Mouse (Mus musculus) liver, embryonic 14.5 days (tissue): Measurements from ENCODE around the gene Ankrd7.

Experiments used
- CTCF ChIP-seq: IDR thresholded peaks from 2 replicates; pipeline ENCODE4 v1.5.1; 2016; ENCODE audit warnings: antibody characterized with exemption, low read depth, control low read depth
- EP300 ChIP-seq: IDR thresholded peaks from 2 replicates; pipeline ENCODE4 v1.6.1; 2016; ENCODE audit warnings: antibody characterized with exemption, low read depth

- TF ChIP-seq CTCF, result no peak
- no peak for TF ChIP-seq EP300
Observed at GRCm38 (mm10) chr6:18889030-18889429, 22.9 kb downstream of the Ankrd7 start.
